Mouse (Mus musculus): ENCODE results near the gene Pex7. TPM values are rescaled to one million over a fixed set of nuclear protein-coding genes. Genes with fewer than 3 reads are reported as not detected.

The Pex7 gene
- polyA plus RNA-seq, 1 experiment from 2014 or later = 23.3 TPM

GRCm38 (mm10) chr10:19880437-19880836, 27.1 kb downstream of the Pex7 start:
- H3K27ac ChIP-seq (replicated peaks; ENCODE audit: low read depth, low read length) = no peak overlapping the region
- WGBS = 80% methylated on average over 3 of the region's 3 CpGs
- no peaks in the 10 kb centered on the region for H3K4me1 ChIP-seq (ENCODE audit: control insufficient read depth, insufficient read depth, low read length)
- H3K9ac ChIP-seq (ENCODE audit: low read length) = no peak overlapping the region
- H3K4me3 ChIP-seq (ENCODE audit: low read depth, low read length) = no peak overlapping the region
- no peaks in the 10 kb centered on the region for H3K27me3 ChIP-seq (ENCODE audit: control insufficient read depth, insufficient read depth, low read length)
- no peak overlapping the region for H3K4me2 ChIP-seq (ENCODE audit: low read depth, severe bottlenecking)
- no peaks in the 10 kb centered on the region for H3K36me3 ChIP-seq (ENCODE audit: control insufficient read depth, insufficient read depth, low read length)
- ATAC-seq (ENCODE audit: insufficient number of reproducible peaks, low FRiP score, low TSS enrichment, low read depth) (no peak), DNase-seq (ENCODE audit: low spot score) (no peak)
- no peaks in the 10 kb centered on the region for H3K9me3 ChIP-seq (ENCODE audit: control insufficient read depth, low read length)

GRCm38 (mm10) chr10:19879161-19879560, 28.3 kb downstream of the Pex7 start:
- no peak for DNase-seq (ENCODE audit: low spot score)
- Histone ChIP-seq H3K27ac (replicated peaks; ENCODE audit: low read depth, low read length) (no peak overlapping the region), H3K4me2 (ENCODE audit: low read depth, severe bottlenecking) (no peak overlapping the region), H3K4me1 (ENCODE audit: control insufficient read depth, insufficient read depth, low read length) (no peaks in the 10 kb centered on the region), H3K9ac (ENCODE audit: low read length) (no peak overlapping the region), H3K9me3 (ENCODE audit: control insufficient read depth, low read length) (no peaks in the 10 kb centered on the region), H3K36me3 (ENCODE audit: control insufficient read depth, insufficient read depth, low read length) (no peaks in the 10 kb centered on the region), H3K27me3 (ENCODE audit: control insufficient read depth, insufficient read depth, low read length) (no peaks in the 10 kb centered on the region), H3K4me3 (ENCODE audit: low read depth, low read length) (no peak overlapping the region)
- WGBS = 85% methylated on average over 6 of the region's 6 CpGs
- ATAC-seq (ENCODE audit: insufficient number of reproducible peaks, low FRiP score, low TSS enrichment, low read depth) = no peak

GRCm38 (mm10) chr10:19877679-19878078, 29.8 kb downstream of the Pex7 start:
- Histone ChIP-seq H3K9me3 (ENCODE audit: control insufficient read depth, low read length) (no peaks in the 10 kb centered on the region), H3K4me2 (ENCODE audit: low read depth, severe bottlenecking) (no peak overlapping the region), H3K4me1 (ENCODE audit: control insufficient read depth, insufficient read depth, low read length) (no peaks in the 10 kb centered on the region), H3K36me3 (ENCODE audit: control insufficient read depth, insufficient read depth, low read length) (no peaks in the 10 kb centered on the region), H3K27me3 (ENCODE audit: control insufficient read depth, insufficient read depth, low read length) (no peaks in the 10 kb centered on the region), H3K9ac (ENCODE audit: low read length) (no peak overlapping the region), H3K4me3 (ENCODE audit: low read depth, low read length) (no peak overlapping the region), H3K27ac (replicated peaks; ENCODE audit: low read depth, low read length) (no peak overlapping the region)
- DNase-seq (ENCODE audit: low spot score) = no peak
- 74% methylated on average over 9 of the region's 9 CpGs for WGBS
- no peak for ATAC-seq (ENCODE audit: insufficient number of reproducible peaks, low FRiP score, low TSS enrichment, low read depth)

GRCm38 (mm10) chr10:19877257-19877656, 30.2 kb downstream of the Pex7 start:
- WGBS = 87% methylated on average over 8 of the region's 8 CpGs
- Histone ChIP-seq H3K9ac (ENCODE audit: low read length) (no peak overlapping the region), H3K4me2 (ENCODE audit: low read depth, severe bottlenecking) (no peak overlapping the region), H3K27me3 (ENCODE audit: control insufficient read depth, insufficient read depth, low read length) (no peaks in the 10 kb centered on the region), H3K4me1 (ENCODE audit: control insufficient read depth, insufficient read depth, low read length) (no peaks in the 10 kb centered on the region), H3K9me3 (ENCODE audit: control insufficient read depth, low read length) (no peaks in the 10 kb centered on the region), H3K27ac (replicated peaks; ENCODE audit: low read depth, low read length) (no peak overlapping the region), H3K36me3 (ENCODE audit: control insufficient read depth, insufficient read depth, low read length) (no peaks in the 10 kb centered on the region), H3K4me3 (ENCODE audit: low read depth, low read length) (no peak overlapping the region)
- ATAC-seq (ENCODE audit: insufficient number of reproducible peaks, low FRiP score, low TSS enrichment, low read depth) (no peak), DNase-seq (ENCODE audit: low spot score) (no peak)

- Histone ChIP-seq H3K4me1 (ENCODE audit: control insufficient read depth, insufficient read depth, low read length) (no peaks in the 10 kb centered on the region), H3K4me3 (ENCODE audit: low read depth, low read length) (no peak overlapping the region), H3K4me2 (ENCODE audit: low read depth, severe bottlenecking) (no peak overlapping the region), H3K36me3 (ENCODE audit: control insufficient read depth, insufficient read depth, low read length) (no peaks in the 10 kb centered on the region), H3K9me3 (ENCODE audit: control insufficient read depth, low read length) (no peaks in the 10 kb centered on the region), H3K27ac (replicated peaks; ENCODE audit: low read depth, low read length) (no peak overlapping the region), H3K27me3 (ENCODE audit: control insufficient read depth, insufficient read depth, low read length) (no peaks in the 10 kb centered on the region), H3K9ac (ENCODE audit: low read length) (no peak overlapping the region)
- WGBS = 86% methylated on average over 7 of the region's 7 CpGs
- ATAC-seq (ENCODE audit: insufficient number of reproducible peaks, low FRiP score, low TSS enrichment, low read depth) = no peak
- no peak for DNase-seq (ENCODE audit: low spot score)
Observed at GRCm38 (mm10) chr10:19876669-19877068, 30.8 kb downstream of the Pex7 start.

- DNase-seq (ENCODE audit: low spot score) (no peak), ATAC-seq (ENCODE audit: insufficient number of reproducible peaks, low FRiP score, low TSS enrichment, low read depth) (no peak)
- H3K4me1 ChIP-seq (ENCODE audit: control insufficient read depth, insufficient read depth, low read length) = no peaks in the 10 kb centered on the region
- H3K4me2 ChIP-seq (ENCODE audit: low read depth, severe bottlenecking) = no peak overlapping the region
- H3K36me3 ChIP-seq (ENCODE audit: control insufficient read depth, insufficient read depth, low read length) = no peaks in the 10 kb centered on the region
- 92% methylated on average over 5 of the region's 5 CpGs for WGBS
- no peaks in the 10 kb centered on the region for H3K9me3 ChIP-seq (ENCODE audit: control insufficient read depth, low read length)
- no peak overlapping the region for H3K9ac ChIP-seq (ENCODE audit: low read length)
- no peak overlapping the region for H3K27ac ChIP-seq (replicated peaks; ENCODE audit: low read depth, low read length)
- no peaks in the 10 kb centered on the region for H3K27me3 ChIP-seq (ENCODE audit: control insufficient read depth, insufficient read depth, low read length)
- no peak overlapping the region for H3K4me3 ChIP-seq (ENCODE audit: low read depth, low read length)
Observed at GRCm38 (mm10) chr10:19875346-19875745, 32.1 kb downstream of the Pex7 start.

- H3K36me3 ChIP-seq (ENCODE audit: control insufficient read depth, insufficient read depth, low read length) = no peaks in the 10 kb centered on the region
- no peak overlapping the region for H3K4me3 ChIP-seq (ENCODE audit: low read depth, low read length)
- peaks cover 10% of the 10 kb centered on the region; the same call in 1 of the 2 replicates for H3K4me1 ChIP-seq (ENCODE audit: control insufficient read depth, insufficient read depth, low read length)
- DNase-seq (ENCODE audit: low spot score) (no peak), ATAC-seq (ENCODE audit: insufficient number of reproducible peaks, low FRiP score, low TSS enrichment, low read depth) (no peak)
- WGBS = 90% methylated on average over 7 of the region's 7 CpGs
- no peak overlapping the region for H3K9ac ChIP-seq (ENCODE audit: low read length)
- H3K4me2 ChIP-seq (ENCODE audit: low read depth, severe bottlenecking) = no peak overlapping the region
- H3K27me3 ChIP-seq (ENCODE audit: control insufficient read depth, insufficient read depth, low read length) = peaks cover 19% of the 10 kb centered on the region
- no peak overlapping the region for H3K27ac ChIP-seq (replicated peaks; ENCODE audit: low read depth, low read length)
- H3K9me3 ChIP-seq (ENCODE audit: control insufficient read depth, low read length) = no peaks in the 10 kb centered on the region
Observed at GRCm38 (mm10) chr10:19855597-19856306, 51.7 kb downstream of the Pex7 start.

- no peak overlapping the region for H3K4me2 ChIP-seq (ENCODE audit: low read depth, severe bottlenecking)
- no peak overlapping the region for H3K27ac ChIP-seq (replicated peaks; ENCODE audit: low read depth, low read length)
- H3K9me3 ChIP-seq (ENCODE audit: control insufficient read depth, low read length) = no peaks in the 10 kb centered on the region
- ATAC-seq (ENCODE audit: insufficient number of reproducible peaks, low FRiP score, low TSS enrichment, low read depth) (no peak), DNase-seq (ENCODE audit: low spot score) (no peak)
- no peak overlapping the region for H3K4me3 ChIP-seq (ENCODE audit: low read depth, low read length)
- peaks cover 18% of the 10 kb centered on the region; the same call in 1 of the 2 replicates for H3K4me1 ChIP-seq (ENCODE audit: control insufficient read depth, insufficient read depth, low read length)
- WGBS = 37% methylated on average over 2 of the region's 2 CpGs
- peaks cover 39% of the 10 kb centered on the region for H3K27me3 ChIP-seq (ENCODE audit: control insufficient read depth, insufficient read depth, low read length)
- no peak overlapping the region for H3K9ac ChIP-seq (ENCODE audit: low read length)
- no peaks in the 10 kb centered on the region for H3K36me3 ChIP-seq (ENCODE audit: control insufficient read depth, insufficient read depth, low read length)
Observed at GRCm38 (mm10) chr10:19853609-19854008, 53.9 kb downstream of the Pex7 start.

- Histone ChIP-seq H3K36me3 (ENCODE audit: control insufficient read depth, insufficient read depth, low read length) (no peaks in the 10 kb centered on the region), H3K9me3 (ENCODE audit: control insufficient read depth, low read length) (no peaks in the 10 kb centered on the region), H3K27ac (replicated peaks; ENCODE audit: low read depth, low read length) (no peak overlapping the region), H3K9ac (ENCODE audit: low read length) (no peak overlapping the region), H3K4me2 (ENCODE audit: low read depth, severe bottlenecking) (no peak overlapping the region), H3K4me1 (ENCODE audit: control insufficient read depth, insufficient read depth, low read length) (peaks cover 18% of the 10 kb centered on the region; the same call in 1 of the 2 replicates), H3K4me3 (ENCODE audit: low read depth, low read length) (no peak overlapping the region), H3K27me3 (ENCODE audit: control insufficient read depth, insufficient read depth, low read length) (peaks cover 41% of the 10 kb centered on the region)
- no peak for ATAC-seq (ENCODE audit: insufficient number of reproducible peaks, low FRiP score, low TSS enrichment, low read depth)
- DNase-seq (ENCODE audit: low spot score) = no peak
- 22% methylated on average over 6 of the region's 6 CpGs for WGBS
Observed at GRCm38 (mm10) chr10:19852776-19853175, 54.7 kb downstream of the Pex7 start.

Measured in limb, embryonic 11.5 days (tissue).